Mouse (Mus musculus): ENCODE results near the gene Lin9.

- TF ChIP-seq POLR2A (IDR thresholded peaks at IDR 0.05; ENCODE audit: low read depth, low read length) (no peak), CTCF (IDR thresholded peaks at IDR 0.05; ENCODE audit: extremely low read depth, insufficient read depth, insufficient read length, insufficient replicate concordance) (no peak)
Observed at GRCm38 (mm10) chr1:180640605-180641125, 285 bp upstream of the Lin9 start.
